Mouse (Mus musculus): ENCODE measurements around the gene Mat2a.

GRCm38 (mm10) chr6:72386561-72386960, 52.8 kb downstream of the Mat2a start:
- TF ChIP-seq CTCF (IDR thresholded peaks at IDR 0.05; ENCODE audit: borderline replicate concordance, control insufficient read depth, extremely low read depth, insufficient read depth, low read length, poor library complexity) (no peak), POLR2A (IDR thresholded peaks at IDR 0.05; ENCODE audit: control insufficient read depth, extremely low read depth, insufficient read depth, low read length, poor library complexity) (no peak)
